Mouse (Mus musculus): ENCODE data around the gene Rbm20. TPM values are rescaled to one million over a fixed set of nuclear protein-coding genes. Genes with fewer than 3 reads are reported as not detected.

The Rbm20 gene
- total RNA-seq (2014; rRNA removed) (0.93 and 1.9 TPM in 2 replicates), polyA plus RNA-seq (2015; fragmentation: Nextera tagmentation; extraction: Ambion mirVana) (0.76 and 0.86 TPM in 2 replicates)

GRCm38 (mm10) chr19:53676718-53677634, at the start of gene Rbm20:
Rbm20 (plus strand) TSS chr19:53677306.
- Histone ChIP-seq H3K4me2 (ENCODE audit: low read depth, low read length) (peak within 1 kb of the TSS; percentile 100), H3K4me3 (ENCODE audit: low read length) (peak within 1 kb of the TSS; percentile 63), H3K27ac (no peak within 1 kb of the TSS), H3K9me3 (ENCODE audit: low read length) (no peaks in the 10 kb centered on the region), H3K9ac (replicated peaks; ENCODE audit: low read length) (peak within 1 kb of the TSS; percentile 55), H3K4me1 (ENCODE audit: insufficient read depth, low read length) (no peaks in the 10 kb centered on the region), H3K27me3 (ENCODE audit: insufficient read depth, low read length) (peaks cover 15% of the 10 kb centered on the region), H3K36me3 (ENCODE audit: insufficient read depth, low read length) (no peaks in the 10 kb centered on the region)
- no peak for TF ChIP-seq CTCF (IDR thresholded peaks at IDR 0.05; ENCODE audit: low read depth)
- under 1% methylated on average over 80 of the region's 82 CpGs for WGBS
- ATAC-seq (peak; percentile 73), DNase-seq (ENCODE audit: low spot score) (peak; percentile 50)

GRCm38 (mm10) chr19:53638041-53638440, 39.1 kb upstream of the Rbm20 start:
- Histone ChIP-seq H3K27ac (no peak overlapping the region), H3K4me3 (ENCODE audit: low read length) (no peak overlapping the region), H3K9me3 (ENCODE audit: low read length) (no peaks in the 10 kb centered on the region), H3K36me3 (ENCODE audit: insufficient read depth, low read length) (peaks cover 49% of the 10 kb centered on the region), H3K27me3 (ENCODE audit: insufficient read depth, low read length) (no peaks in the 10 kb centered on the region), H3K4me1 (ENCODE audit: insufficient read depth, low read length) (no peaks in the 10 kb centered on the region), H3K4me2 (ENCODE audit: low read depth, low read length) (no peak overlapping the region), H3K9ac (replicated peaks; ENCODE audit: low read length) (no peak overlapping the region)
- ATAC-seq: no peak
- peak; percentile 22 for DNase-seq (ENCODE audit: low spot score)
- peak; percentile 56 for TF ChIP-seq CTCF (IDR thresholded peaks at IDR 0.05; ENCODE audit: low read depth)
- WGBS: 89% methylated on average over 2 of the region's 2 CpGs

GRCm38 (mm10) chr19:53638727-53639126, 38.4 kb upstream of the Rbm20 start:
- H3K9me3 ChIP-seq (ENCODE audit: low read length): no peaks in the 10 kb centered on the region
- no peak for TF ChIP-seq CTCF (IDR thresholded peaks at IDR 0.05; ENCODE audit: low read depth)
- no peak for DNase-seq (ENCODE audit: low spot score)
- H3K4me3 ChIP-seq (ENCODE audit: low read length): no peak overlapping the region
- no peak overlapping the region for H3K4me2 ChIP-seq (ENCODE audit: low read depth, low read length)
- H3K27ac ChIP-seq: no peak overlapping the region
- no peaks in the 10 kb centered on the region for H3K27me3 ChIP-seq (ENCODE audit: insufficient read depth, low read length)
- no peaks in the 10 kb centered on the region for H3K4me1 ChIP-seq (ENCODE audit: insufficient read depth, low read length)
- H3K36me3 ChIP-seq (ENCODE audit: insufficient read depth, low read length): peaks cover 43% of the 10 kb centered on the region
- no peak for ATAC-seq
- 90% methylated on average over 8 of the region's 8 CpGs for WGBS
- H3K9ac ChIP-seq (replicated peaks; ENCODE audit: low read length): no peak overlapping the region

GRCm38 (mm10) chr19:53644020-53644595, 33.0 kb upstream of the Rbm20 start:
- Histone ChIP-seq H3K4me3 (ENCODE audit: low read length) (no peak overlapping the region), H3K9me3 (ENCODE audit: low read length) (no peaks in the 10 kb centered on the region), H3K4me1 (ENCODE audit: insufficient read depth, low read length) (no peaks in the 10 kb centered on the region), H3K36me3 (ENCODE audit: insufficient read depth, low read length) (peaks cover 46% of the 10 kb centered on the region), H3K4me2 (ENCODE audit: low read depth, low read length) (no peak overlapping the region), H3K9ac (replicated peaks; ENCODE audit: low read length) (no peak overlapping the region), H3K27me3 (ENCODE audit: insufficient read depth, low read length) (no peaks in the 10 kb centered on the region), H3K27ac (no peak overlapping the region)
- 0 out of 2 replicates have a peak, but pooled peaks have one; percentile 13 for TF ChIP-seq CTCF (IDR thresholded peaks at IDR 0.05; ENCODE audit: low read depth)
- ATAC-seq (no peak), DNase-seq (ENCODE audit: low spot score) (peak; percentile 15)
- 93% methylated on average over 9 of the region's 9 CpGs for WGBS

- ATAC-seq: no peak
- 86% methylated on average over 9 of the region's 9 CpGs for WGBS
- no peak overlapping the region for H3K9ac ChIP-seq (replicated peaks; ENCODE audit: low read length)
- no peak overlapping the region for H3K4me2 ChIP-seq (ENCODE audit: low read depth, low read length)
- H3K27ac ChIP-seq: no peak overlapping the region
- H3K4me3 ChIP-seq (ENCODE audit: low read length): no peak overlapping the region
- H3K27me3 ChIP-seq (ENCODE audit: insufficient read depth, low read length): no peaks in the 10 kb centered on the region
- no peaks in the 10 kb centered on the region for H3K4me1 ChIP-seq (ENCODE audit: insufficient read depth, low read length)
- no peak for TF ChIP-seq CTCF (IDR thresholded peaks at IDR 0.05; ENCODE audit: low read depth)
- H3K9me3 ChIP-seq (ENCODE audit: low read length): no peaks in the 10 kb centered on the region
- no peak for DNase-seq (ENCODE audit: low spot score)
- peaks cover 20% of the 10 kb centered on the region for H3K36me3 ChIP-seq (ENCODE audit: insufficient read depth, low read length)
These were observed 29.8 kb upstream of the Rbm20 start for GRCm38 (mm10) chr19:53647301-53647700.

- no peaks in the 10 kb centered on the region for H3K4me1 ChIP-seq (ENCODE audit: insufficient read depth, low read length)
- H3K27ac ChIP-seq: no peak overlapping the region
- H3K4me3 ChIP-seq (ENCODE audit: low read length): no peak overlapping the region
- H3K9me3 ChIP-seq (ENCODE audit: low read length): no peaks in the 10 kb centered on the region
- H3K9ac ChIP-seq (replicated peaks; ENCODE audit: low read length): no peak overlapping the region
- TF ChIP-seq CTCF (IDR thresholded peaks at IDR 0.05; ENCODE audit: low read depth): 0 out of 2 replicates have a peak, but pooled peaks have one; percentile 8
- no peaks in the 10 kb centered on the region for H3K27me3 ChIP-seq (ENCODE audit: insufficient read depth, low read length)
- no peak overlapping the region for H3K4me2 ChIP-seq (ENCODE audit: low read depth, low read length)
- WGBS: 35% methylated on average over 5 of the region's 5 CpGs
- no peak; the same call in 1 of the 2 replicates for ATAC-seq
- DNase-seq (ENCODE audit: low spot score): no peak
- H3K36me3 ChIP-seq (ENCODE audit: insufficient read depth, low read length): peaks cover 20% of the 10 kb centered on the region
These were observed 29.1 kb upstream of the Rbm20 start for GRCm38 (mm10) chr19:53648056-53648455.
